Mouse (Mus musculus) left cerebral cortex, adult 9 months (tissue): ENCODE data around the gene Aqp1.

Source experiments
- DNase-seq, 2 experiments: peaks; one replicate each; pipeline ENCODE4 v3.0.0; 2022; ENCODE audit warnings: low spot score in 2 of 2

Gene Aqp1

DNA sequence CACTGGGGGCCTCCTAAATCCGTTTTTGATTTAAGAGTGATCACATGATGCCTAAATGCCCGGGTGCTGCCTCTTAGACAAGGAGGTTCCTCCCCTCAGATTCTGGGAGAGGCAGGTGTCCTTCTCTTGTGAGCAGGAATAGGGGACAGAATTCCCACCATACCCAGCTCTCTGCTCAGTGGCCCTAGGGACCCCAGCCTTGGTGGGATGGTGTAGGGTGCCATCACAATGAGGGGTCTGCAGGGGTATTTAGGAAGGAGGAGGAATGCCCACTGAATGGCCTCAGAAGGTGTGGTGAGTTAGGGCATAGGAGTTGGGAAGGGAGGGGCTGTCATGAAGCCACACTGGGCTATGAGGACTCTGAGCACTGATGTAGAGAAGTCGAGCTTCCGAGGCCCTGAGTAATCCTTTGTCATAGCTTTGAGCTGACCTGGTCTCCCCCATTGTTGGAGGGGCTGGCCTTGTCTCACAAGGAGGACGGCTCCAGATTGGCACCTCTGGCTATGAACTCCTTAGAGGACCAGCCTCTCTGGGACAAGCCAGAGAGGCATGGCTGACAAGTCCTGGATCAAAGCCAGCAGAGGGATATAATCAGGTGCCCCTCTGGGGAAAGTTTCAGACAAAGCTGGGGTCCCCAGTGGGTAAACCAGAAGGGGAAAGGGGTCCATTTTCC is 4.0 kb upstream of the Aqp1 start:
- DNase-seq = no peak

DNA sequence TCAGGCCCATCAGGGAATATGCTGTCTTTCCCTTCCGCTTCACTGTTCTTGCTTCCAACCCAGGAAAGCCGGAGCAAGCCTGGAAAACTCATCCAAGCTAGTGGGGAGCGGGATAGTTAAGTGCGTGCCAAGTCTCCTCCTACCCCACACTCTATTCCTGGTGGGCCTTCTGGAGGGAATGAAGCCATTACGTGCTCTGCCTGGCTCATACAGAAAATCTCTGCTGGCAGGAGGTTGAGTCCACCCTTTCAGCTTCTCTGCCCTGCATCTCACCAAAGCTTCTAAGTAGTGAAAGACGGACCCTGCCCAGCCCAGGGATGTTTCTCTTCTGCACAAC is 3.5 kb upstream of the Aqp1 start:
- no peak for DNase-seq

- DNase-seq = no peak
These were observed 1.0 kb downstream of the Aqp1 start for GRCm38 (mm10) chr6:55337242-55337641.

DNA sequence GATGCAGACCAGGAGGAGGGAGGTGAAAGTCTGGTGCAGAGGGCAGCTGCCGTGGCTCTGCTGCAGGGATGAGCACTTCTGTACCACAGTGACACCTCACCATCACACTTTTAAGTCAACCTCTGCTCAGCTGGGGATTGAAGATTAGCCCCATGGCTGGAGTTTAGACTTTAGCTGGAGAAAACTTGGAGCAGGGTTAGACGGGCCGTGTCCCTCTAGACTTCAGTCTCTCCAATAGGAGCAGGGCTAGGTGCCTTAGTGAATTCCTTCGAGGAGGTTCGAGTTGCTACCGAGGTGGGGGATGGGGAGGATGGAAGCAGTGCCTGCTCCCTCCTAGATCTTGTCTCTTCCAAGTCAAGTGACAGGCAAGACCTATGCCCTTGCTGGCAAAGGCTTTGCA is 1.8 kb downstream of the Aqp1 start:
- DNase-seq = no peak

- no peak for DNase-seq
These were observed 2.9 kb downstream of the Aqp1 start for GRCm38 (mm10) chr6:55338934-55339825.

DNA sequence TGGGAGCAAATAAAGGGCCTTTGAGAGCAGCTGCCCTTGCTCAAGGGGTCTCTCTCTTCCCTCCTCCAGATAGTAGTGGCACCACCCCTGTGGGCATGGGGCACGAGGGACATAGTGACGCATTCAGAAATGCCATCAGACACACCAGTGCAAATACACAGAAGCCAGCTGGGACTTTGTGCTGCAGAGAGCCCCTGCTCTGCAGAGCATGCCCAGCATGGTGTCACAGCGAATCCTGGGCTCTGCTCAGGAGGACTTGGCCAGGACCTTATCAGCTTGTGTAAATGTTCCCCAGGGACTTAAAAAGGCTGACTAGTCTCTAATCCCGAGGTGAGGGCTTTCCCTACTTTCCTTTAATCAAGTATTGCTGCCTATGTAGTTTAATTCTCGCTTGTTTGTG is 5.5 kb downstream of the Aqp1 start:
- no peak for DNase-seq

DNA sequence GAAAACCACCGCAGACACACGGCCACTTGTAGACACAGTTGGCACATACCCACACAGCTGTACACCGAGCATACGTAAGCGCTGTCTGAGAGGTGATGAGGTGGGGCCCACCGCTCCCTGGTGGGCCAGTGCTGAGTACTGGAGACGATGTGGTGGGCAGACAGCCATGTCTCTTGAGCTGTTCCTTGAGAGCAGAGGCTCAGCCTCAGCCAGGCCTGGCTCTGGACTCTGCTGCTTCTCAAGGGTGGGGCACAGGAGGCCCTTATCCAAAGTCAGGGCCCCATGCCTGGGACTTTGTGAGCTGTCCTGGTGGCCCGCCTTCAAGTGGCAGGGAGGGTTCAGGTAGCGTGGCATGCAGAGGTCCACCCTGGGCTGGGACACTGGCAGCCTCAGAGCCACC is 6.1 kb downstream of the Aqp1 start:
- DNase-seq = no peak

DNA sequence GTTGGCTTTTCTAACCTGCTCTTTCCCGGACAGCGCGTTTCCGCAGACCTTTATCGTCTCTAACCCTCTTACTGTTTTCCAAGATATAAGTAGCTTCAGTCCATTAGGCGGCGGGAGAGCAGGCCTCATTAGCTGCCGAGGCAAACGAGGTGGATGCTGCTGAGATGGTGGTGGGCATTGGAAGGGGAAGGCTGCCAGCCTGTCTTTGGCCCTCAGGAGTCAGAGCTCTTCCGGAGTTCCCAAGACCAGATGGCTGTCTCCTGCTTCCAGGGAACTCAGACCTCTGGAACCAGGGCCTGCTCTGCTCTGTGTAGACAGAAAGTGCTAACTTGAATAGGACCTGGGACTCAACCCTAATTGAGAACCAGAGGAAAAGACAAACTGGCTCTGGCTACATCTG is 7.2 kb downstream of the Aqp1 start:
- DNase-seq = no peak

DNA sequence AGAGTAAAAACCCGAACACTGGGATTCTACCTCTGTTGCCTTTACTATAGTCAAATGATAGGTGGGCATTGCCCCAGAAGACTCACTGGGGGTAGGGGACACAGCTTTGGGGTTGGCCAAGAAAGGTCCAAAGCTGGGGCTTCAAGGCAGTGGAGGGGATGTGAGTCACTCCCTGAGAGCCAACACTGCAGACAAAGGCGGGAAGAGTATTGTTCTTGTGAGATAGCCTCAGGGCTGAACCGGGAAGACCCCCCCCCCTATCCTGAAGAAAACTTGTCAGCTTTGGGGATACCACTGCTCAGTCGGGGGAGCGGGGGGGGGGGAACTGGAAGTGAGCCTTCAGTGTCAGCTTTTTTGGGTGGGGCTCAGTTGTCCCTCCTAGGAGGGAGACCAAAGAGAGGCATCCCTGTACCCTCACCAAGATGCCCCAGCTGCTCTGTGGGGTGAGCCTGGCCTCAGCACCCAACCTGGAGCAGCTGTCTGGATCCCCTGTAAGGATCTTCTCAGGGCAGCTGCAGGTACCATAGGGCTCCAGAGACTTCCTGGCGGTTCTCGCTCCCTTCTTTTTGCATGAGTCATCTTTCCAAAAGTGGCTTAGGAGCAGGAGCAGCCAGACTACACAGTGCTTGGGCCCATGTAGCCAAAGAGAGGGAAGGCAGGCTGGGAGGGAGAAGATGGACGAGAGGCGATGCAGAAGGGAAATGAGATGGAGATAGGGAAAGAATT is 8.2 kb downstream of the Aqp1 start:
- DNase-seq = peak in 1 of 2 experiments; percentile 17

DNA sequence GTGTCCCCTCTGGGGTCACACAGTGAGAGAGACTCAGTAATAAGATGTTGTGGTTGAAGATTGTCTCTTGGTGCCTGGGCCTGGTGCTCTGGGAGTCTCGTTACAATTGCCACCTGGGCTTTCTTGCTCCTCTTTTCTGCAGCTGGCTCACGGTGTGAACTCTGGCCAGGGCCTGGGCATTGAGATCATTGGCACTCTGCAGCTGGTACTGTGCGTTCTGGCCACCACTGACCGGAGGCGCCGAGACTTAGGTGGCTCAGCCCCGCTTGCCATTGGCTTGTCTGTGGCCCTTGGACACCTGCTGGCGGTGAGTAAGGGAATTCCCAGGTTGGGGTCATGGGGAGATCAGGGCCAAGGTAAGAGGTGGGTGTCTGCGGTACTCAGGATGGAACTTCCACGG is 9.0 kb downstream of the Aqp1 start:
- DNase-seq = no peak

GRCm38 (mm10) chr6:55346491-55346890 is 10.3 kb downstream of the Aqp1 start:
- no peak for DNase-seq

DNA sequence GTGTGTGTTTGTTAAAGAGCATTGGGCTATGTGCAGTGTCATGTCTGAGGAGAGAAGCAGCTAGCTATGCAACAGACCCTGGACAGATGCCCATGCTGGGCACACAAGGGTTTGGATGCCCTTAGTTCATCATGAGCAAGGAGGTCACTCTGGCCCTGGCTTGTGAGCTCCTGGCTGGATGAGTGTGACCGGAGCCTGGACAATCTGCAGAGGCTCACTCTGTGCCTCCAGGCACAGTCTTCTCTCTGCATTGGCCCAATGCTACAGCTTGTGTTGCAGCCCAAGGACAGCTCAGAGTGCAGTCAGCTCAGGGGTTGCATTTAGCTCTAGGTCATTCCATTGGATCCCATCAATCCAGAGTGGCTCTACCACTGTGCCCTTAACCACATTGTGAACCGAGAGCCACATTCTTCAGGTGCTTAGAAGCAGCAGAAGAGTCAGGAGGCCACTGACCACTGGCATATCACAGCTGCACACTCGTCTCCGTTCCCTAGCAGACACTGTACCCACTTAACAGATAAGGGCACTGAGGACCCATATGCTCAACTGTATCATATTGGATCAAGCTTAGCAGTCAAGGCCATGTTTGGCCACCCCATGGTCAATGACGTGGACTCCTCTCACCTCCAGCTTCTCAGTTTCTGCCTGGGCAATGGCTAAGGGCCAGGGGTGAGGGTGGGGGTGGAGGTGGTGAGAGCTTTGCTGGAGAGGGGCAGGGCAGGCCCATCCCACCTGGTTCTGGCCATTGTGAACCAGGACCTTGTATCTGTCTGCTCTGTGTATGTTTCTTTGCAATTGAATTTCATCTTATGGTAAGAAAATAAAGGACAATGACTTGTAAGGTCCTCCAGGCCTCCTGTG is 11.7 kb downstream of the Aqp1 start:
- no peak for DNase-seq

DNA sequence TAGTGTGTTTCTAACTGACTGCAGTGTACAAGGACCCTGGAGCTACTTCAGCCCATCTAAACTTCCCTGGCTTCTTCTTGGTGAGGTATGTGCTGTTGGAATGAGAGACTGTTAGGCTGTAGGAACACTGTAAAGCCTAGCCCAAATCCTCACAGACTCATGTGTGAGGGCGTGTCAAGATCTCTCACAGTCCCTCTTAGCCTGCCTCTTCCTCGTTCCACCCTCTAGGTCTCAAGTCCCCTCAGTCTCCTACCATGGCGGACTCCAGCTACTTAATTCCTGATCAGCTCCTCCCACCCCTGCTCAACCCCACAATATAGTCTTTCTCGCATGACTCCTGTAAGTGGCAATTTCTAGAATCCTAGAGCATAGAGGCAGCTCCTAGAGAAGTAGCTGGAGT is 13.0 kb downstream of the Aqp1 start:
- DNase-seq = no peak

DNA sequence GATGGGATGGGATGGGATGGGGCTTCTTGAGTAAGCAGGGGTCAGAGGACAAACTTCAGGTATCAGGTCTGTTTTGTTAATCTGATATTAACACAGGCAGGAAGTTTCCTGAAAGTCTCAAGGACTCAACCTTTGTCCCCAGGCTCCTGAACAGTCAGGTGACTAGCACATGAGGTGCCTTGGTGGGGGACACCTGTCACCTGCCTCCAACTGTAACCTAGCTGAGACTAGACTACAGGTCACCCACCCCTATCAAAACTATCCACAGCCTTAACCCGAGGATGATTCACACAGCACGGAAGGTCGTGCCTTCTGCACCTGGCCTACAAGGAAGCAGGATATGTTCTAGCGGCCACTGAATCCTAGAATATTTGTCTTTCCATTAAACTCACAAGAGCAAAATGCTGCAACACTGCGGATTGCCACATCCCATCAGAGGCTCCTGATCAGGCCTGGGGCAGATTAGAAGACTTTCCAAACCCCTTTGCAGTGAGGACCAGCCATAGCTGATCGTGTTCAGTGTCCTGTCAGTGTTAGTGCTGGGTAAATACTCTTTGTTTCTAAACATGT is 14.2 kb downstream of the Aqp1 start:
- no peak for DNase-seq

DNA sequence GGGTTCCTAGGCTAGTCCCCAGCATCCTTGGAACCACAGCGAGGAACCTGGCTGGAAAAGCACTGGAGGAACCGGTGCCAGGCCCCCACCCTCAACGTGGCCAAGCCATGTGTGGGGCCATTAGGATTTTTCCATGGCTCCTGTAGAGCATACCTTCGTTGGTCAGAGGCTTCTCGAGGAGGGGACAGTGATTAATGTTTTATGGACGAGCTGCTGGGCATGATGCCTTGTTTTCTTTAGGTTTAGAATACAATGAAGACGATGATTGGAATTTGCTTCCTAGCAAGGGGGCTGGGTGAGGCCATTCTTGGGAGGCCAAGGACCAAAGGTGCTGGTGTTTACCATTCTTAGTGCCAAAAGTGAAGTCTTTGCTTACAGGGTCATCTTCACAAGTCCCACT is 15.5 kb downstream of the Aqp1 start:
- DNase-seq = no peak

GRCm38 (mm10) chr6:55353711-55354445 is 17.6 kb downstream of the Aqp1 start:
- DNase-seq = no peak

DNA sequence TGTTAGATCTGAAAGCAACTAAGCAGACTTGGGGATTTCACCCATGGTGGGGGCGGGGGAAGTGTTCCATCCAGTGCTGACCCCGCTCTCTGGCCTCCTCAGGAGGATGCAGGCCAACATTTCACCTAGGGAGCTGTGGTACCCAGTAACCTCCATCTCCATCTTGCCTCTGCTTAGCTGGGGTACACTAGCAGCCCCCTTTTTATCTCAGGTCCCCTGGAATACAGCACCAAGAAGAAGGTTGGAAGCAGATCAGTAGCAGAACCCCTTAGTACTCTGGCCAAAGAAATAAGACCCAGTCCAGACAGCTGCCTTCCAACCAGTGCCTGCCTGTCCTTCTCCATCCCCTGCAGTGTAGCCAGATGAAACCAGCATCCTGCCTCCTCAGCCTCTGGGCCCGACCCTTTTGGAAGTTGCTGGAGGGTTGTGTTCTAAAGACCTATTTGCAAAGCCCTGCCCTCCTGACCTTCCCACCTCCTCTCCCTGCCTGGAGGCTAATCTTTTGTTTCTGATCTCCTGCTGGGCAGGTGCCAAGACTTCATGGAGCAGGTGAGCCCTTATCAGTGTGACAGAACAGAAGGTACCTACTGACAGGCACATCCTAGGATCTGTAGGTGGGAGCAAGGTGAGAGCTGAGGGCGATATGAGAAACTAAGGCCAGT is 18.4 kb downstream of the Aqp1 start:
- DNase-seq = no peak

DNA sequence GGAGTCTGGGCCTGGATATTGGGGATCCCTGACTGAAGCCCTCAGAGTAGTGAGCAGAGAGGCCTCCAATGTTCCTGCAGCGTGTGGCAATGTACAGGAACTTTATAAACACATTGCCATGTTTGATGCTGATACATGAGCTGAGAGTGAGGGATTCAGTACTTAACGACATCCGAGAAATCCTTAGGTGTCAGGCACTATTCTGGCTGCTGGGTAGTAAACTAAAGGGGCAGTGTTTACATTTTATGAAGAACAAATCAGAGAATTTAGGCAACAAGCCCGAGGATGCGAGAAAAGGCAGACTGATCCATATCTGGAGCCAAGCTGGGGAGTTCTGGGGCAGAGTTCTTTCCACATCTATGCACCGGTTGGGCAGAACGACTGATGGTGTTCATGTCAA is 19.3 kb downstream of the Aqp1 start:
- no peak for DNase-seq

GRCm38 (mm10) chr6:55356017-55356703 is 19.9 kb downstream of the Aqp1 start:
- DNase-seq = no peak
